Mouse (Mus musculus): ENCODE results near the gene Kcnab3.
A peak's percentile ranks its signal among the peaks of the same experiment; 100 is the strongest.

Kcnab3 gene

DNA sequence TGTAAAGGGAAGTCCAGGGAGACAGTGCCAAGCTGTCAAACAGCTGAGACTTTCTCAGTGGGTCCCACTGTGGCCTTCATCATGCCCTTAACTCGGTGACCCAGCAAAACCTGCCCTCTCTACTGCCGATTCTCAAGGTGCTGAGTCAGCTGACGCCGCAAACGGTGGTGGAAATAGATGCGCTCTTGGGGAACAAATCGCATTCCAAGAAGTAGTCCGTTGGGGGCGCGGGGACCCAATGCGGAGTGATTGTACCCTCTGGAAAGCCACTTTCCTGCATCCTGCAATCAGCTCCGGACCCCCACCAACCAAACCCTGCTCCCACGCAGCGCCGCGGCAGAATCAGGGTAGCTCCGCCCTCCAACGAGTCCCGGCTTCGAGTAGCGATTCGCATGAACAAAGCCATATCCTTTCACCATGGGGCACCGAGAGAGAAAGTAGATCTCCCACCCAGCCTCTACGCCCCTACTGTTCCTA, 5.9 kb downstream of the Kcnab3 start:
- DNase-seq (ENCODE audit: low spot score) = peak; percentile 62

DNA sequence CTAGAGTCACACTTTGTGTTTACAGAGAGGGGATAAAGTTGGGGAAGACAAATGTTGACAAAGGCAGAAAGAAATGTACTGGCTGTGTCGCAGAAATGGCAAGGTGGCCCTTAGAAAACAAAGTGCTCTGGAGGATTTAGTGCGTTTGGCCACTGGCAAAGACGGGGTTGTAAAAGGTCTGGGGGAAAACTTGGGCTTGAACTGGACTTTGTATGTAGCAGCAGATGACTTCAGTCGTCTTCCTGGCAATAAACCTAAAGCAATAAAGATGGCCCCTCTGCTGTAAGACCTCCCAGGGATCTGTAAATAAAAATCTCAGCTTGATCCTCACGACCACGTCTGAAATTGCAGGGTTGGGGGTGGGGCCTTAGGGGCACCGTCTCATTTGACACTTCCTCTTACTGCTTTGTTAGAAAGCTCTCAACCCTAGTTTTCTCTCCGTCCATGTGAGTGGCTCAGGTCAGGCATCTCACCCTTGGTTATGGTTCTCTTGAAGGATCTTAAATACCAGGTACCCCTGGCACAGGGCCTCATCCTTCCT, 6.7 kb downstream of the Kcnab3 start:
- DNase-seq (ENCODE audit: low spot score) = no peak

DNA sequence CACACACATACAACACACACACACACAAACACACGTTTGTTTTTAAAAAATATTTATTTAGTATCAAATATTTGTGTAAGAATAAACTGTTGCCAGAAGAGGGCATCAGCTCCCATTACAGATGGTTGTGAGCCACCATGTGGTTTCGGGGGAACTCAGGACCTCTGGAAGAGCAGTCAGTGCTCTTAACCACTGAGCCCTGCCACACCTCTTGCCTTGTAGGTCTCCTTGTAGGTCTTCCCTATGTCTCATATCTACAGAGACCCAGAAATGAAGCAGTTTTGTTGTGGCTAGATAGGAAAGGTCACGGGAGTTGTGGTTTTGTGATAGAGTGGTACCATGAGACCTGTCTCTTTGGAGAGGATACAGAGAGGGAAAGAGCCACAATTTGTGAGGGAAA, 7.9 kb downstream of the Kcnab3 start:
- DNase-seq (ENCODE audit: low spot score) = no peak

DNA sequence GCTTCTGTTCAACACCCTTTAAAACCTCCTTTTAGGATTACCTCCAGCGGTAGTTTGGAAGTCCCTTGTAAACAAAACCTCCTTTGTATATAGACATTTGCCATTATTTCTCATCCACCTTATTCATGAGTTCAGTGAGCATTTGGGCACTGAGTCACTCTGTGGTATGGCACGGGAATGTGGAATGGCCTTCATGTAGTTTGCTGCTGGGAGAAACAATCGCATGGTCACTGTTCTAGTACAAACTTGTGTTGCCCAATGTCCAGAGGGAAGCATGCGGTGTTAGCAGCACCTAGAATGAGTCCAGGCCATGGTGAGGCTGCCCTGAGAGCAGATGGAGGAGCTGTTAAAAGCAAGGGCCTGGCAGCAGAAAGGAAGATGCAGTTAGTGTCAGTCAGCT, 8.7 kb downstream of the Kcnab3 start:
- DNase-seq (ENCODE audit: low spot score) = no peak

DNA sequence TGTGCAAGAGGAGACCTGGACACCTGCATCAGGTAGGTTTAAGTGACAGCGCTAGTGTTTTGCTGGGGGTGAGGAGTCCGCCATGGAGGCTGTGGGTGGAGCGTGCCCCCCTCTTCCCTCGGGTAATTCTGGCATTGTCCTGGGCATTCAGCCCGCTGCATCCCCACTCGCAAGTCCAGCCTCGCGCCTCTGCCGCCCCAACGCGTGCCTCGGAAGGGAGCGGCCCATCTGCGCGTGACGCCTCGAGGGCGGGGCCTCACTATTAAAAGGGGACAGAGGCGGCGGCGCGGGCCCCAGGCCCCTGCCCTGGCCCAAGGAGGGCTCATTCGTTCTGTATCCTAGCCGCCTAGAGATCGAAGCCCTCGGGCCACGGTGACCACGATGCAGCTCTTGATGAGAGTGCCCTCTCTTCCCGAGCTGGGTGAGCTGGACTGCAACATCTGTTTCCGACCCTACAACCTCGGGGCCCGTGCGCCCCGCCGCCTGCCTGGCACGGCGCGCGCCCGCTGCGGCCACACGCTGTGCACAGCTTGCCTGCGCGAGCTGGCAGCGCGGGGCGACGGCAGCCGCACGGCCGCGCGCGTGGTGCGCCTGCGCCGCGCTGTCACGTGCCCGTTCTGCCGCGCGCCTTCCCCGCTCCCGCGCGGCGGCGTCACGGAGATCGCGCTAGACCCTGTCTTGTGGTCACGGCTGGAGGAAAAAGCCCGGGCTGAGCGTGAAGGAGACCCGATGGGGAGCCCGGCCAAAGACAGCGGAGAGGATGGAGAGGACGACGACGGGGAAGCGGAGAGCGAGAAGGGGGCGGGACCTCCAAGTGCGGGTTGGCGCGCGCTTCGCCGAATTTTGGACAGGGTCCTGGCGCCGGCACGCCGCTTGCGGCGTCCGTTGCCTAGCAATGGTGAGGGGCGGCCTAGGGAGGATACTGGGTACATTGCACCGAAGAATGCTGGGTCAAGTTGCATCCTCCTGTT, 14.4 kb downstream of the Kcnab3 start, which contains the start of gene Rnf227:
Rnf227 (plus strand) TSS at position 301 of the 971 bp plus-strand sequence.
- peak; percentile 47 for DNase-seq (ENCODE audit: low spot score)

DNA sequence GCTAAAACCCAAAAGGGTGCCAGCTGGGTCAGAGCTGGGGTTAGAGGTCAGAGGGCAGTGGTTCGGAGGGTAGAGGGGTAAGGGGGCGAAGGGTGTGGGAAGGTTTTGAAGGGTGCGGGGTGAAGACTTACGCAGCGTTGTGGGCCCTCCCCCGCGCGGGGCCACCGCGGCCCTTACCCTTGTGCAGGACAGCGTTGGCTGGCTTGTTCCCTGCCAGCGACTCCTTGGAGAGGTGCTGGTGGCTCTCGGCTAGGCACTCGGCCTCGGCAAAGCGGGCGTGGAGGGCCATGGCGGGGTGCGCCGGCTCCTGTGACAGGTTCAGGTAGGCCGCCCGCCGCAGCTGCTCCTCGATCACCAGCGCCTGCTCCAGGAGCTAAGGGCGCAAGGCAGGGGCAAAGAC, 20.4 kb downstream of the Kcnab3 start:
- DNase-seq (ENCODE audit: low spot score) = no peak

DNA sequence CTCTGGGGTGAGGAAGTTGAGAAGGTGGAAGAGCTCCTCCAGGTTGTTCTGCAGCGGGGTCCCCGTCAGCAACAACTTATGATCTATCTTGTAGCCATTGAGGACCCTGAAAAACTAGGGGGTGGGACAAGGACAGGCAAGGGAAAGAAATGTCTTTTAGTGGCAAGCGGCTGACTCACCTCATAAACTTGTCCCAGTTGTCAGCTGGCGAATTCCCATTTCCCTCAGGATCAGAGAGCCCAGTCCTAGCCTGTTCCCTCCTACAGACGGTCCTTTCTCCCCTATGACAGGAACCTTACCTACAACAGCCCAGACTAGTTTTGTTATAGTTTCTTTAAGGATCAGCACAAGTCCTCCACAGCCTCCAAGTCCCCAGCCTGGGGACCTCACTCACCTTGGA, 30.5 kb downstream of the Kcnab3 start:
- no peak for DNase-seq (ENCODE audit: low spot score)

DNA sequence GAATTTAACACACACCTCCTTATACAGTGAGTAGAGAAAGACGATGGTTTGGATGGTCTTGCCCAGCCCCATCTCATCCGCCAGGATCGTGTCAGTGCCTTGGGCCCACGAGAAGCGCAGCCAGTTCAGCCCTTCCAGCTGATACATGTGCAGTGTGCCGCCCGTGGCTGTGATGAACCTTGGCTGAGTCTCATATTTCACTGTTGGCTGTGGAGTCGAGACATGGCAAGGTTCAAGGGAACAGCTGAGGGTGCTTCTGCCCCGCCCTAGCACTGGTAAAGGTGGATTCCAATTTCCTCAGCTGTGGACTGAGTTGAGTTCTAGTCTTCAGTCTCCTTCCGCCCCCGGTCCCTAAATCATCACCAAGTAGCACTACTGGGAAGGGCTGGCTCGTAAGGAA, 31.6 kb downstream of the Kcnab3 start:
- DNase-seq (ENCODE audit: low spot score) = no peak

DNA sequence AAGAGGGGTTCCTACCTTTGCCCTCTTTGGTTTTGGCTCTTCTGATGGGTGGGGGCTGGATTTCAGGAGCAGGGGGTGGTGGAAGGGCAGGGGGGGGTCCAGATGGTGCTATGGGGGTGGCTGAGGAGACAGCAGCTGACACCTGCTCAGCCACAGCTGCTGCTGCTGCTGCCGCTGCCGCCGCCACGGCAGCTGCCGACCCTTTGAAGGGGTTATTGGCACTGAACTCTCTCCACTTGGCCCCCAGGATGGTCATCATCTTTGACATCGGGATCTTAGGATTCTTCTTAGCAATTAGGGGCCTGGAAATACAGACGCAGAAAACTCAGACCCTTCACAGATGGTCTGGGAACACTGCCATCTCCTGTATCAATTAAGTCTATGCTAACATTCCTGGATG, 36.0 kb downstream of the Kcnab3 start:
- no peak for DNase-seq (ENCODE audit: low spot score)

DNA sequence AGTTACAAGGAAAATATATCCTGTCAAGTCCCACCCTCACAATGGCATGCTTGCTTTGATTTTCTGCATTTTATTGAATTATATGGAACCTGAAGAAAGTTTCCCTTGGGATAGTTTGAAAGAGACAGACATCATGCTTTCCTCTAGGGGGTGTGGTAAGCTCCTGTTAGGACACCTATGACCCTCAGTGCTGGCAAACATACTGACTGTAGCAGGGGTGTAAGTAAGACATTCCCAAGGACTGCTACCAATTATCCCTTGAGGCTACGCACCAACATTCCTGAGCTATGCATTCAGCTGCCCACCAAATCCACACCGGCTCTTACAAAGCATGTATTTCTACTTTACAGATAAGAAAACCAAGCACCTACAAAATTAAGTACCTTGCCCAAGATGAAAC, 36.4 kb downstream of the Kcnab3 start:
- no peak for DNase-seq (ENCODE audit: low spot score)

DNA sequence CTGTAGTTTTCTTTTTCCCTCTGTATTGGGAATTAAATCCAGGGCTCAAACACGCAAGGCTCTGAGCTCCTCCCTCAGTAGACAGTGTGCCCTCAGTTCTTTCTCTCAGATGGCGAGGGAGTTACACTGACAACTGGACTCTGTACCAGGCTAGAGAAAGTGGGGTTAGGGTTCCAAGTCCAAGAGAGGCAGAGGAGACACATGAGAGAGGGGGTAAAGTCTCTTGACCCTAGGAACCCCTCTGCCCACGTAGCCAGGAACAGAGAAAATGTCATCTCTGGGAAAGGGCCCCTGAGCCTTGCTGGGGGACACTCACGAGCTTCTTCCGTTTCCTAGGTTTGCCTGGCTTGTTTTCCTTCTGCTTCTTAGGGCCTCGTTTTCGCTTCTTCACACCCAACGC, 38.3 kb downstream of the Kcnab3 start:
- DNase-seq (ENCODE audit: low spot score) = no peak

DNA sequence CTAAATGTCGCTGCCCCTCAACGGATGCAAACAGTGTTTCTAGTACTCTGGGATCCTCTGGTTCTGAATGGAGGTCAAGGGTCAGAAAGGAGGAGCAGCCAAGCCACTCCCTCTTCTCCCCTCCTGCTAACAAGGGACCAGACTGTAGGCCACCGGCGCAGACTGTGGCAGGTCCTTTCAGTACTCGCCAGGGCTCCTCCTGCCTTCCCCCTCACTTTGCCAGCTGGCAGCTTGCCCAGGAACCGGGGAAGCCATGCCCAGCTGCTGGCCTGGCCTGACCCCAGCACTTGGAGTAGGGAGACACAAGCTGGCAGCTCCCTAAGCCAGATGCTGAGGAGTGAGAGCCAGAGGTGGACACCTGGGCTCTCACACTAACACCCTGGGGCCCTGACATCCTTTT, 38.9 kb downstream of the Kcnab3 start:
- peak; percentile 96 for DNase-seq (ENCODE audit: low spot score)

DNA sequence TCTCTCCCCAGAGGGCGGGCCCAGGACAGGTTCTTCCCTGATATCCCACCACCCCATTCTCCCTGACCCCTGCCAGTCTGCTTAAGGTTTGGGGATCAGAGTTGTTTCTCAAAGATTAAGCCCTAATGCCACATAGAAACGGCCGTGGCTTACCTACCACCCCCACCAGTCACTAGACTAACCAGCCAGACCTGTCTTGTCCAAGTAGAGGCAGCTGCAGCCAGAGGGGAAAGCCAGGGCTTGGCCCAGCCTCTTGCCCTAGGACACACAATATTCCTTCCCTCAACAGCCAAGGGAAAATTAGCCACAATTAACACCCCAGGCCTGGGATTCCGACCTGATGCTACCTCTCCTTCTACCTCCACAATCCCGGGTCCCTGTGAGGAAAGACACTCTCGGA, 39.7 kb downstream of the Kcnab3 start:
- no peak for DNase-seq (ENCODE audit: low spot score)

DNA sequence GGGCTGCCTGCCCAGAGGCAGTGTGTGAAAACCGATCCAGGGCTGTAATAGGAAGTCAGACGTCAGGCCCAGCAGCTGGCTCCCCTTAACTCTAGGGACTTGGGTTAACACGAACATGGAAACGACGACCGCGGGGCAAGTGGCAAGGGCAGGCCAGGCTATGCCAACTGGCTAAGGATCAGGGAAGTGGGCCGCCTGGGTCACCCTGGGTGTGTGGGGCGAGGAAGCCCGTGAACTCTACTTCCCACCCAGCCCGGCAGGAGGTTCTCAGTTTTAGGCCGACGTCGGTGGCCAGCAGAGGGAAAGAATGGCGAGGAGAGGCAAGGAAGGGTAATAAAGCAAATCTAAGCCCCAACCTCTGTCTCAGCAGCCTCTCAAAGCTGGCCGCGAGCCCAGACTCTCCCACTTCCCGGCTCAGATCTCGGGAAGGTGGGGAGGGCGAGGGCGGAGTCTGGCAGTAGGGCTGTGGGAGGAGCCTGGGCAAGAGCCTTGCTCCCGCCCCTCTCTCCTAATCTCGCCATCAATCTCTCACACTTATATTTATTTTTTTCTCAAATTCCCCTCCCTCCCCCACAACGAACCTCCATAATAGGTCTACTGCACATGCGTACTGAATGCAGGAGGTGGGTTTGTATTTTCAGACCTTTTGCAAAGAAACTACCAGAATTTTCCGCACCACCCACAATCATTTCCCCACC, 40.2 kb downstream of the Kcnab3 start:
- peak; percentile 95 for DNase-seq (ENCODE audit: low spot score)

DNA sequence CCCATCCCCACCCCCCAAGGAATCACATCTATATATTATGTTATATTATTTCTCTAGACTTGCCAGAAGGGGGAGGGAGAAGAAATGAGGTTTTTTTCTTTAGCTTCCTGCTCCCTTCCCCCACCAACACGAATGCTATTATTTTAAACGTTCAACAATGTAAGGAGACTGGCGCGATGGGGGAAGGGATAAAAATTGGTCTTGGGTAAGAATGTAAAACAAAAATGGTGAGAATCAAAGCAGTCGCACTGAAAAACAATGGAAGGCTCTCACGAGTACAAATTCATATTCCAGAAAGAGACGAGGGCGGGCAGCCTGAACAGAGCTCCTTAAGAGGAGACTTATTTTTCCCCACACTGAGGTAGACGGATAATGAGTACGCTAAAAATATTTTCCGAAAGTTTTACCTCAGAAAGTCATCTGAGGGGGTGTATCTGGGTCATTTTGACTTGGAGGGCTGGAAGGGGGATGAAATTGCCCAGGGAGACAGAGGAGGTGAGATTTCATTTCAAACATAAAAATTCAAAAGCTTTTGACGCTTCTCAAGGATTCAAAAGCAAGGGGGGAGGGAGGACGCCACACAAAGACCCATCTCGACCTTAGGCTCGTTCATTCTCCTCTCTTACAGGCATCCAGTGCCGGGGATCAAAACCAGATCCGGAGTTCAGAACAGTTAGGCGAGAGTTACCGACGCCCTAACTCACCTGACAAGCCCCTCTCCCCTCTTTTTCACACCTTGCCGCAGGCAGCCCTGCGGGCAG, 41.0 kb downstream of the Kcnab3 start:
- no peak for DNase-seq (ENCODE audit: low spot score)

DNA sequence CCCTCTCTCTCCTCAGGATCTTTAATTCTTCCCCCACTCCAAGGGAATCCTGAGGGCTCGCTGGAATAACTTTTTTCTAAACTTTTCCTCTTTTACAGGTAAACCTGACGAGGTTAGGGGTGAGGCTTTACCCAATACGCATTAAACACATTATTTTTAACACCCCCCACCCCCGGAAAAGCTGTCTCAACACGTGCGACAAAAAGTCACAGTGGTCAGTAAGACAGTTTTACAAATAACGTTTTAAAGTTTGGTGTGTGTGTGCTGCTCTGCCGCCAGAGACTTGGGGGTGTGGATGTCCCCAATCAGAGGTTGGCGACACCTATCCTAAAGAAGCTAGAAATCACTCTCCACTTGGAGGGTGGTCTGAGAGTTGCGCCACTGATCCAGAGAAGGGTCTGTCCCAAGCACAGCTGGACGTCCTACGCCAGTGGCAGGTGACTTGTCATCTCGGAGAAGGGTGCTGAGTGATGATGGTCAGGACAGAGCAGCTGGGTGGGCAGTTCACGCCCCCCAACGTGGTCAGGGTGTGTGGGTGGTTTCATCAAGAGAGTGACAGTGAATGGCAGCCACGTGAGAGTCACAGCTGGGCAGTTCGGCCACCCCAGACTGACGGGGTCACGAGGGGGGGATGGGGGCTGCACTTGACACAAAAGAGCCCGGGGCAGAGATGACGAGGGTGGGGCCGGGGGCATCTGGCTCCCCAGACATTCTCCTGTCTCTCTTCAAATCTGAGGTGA, 41.7 kb downstream of the Kcnab3 start:
- DNase-seq (ENCODE audit: low spot score) = no peak

DNA sequence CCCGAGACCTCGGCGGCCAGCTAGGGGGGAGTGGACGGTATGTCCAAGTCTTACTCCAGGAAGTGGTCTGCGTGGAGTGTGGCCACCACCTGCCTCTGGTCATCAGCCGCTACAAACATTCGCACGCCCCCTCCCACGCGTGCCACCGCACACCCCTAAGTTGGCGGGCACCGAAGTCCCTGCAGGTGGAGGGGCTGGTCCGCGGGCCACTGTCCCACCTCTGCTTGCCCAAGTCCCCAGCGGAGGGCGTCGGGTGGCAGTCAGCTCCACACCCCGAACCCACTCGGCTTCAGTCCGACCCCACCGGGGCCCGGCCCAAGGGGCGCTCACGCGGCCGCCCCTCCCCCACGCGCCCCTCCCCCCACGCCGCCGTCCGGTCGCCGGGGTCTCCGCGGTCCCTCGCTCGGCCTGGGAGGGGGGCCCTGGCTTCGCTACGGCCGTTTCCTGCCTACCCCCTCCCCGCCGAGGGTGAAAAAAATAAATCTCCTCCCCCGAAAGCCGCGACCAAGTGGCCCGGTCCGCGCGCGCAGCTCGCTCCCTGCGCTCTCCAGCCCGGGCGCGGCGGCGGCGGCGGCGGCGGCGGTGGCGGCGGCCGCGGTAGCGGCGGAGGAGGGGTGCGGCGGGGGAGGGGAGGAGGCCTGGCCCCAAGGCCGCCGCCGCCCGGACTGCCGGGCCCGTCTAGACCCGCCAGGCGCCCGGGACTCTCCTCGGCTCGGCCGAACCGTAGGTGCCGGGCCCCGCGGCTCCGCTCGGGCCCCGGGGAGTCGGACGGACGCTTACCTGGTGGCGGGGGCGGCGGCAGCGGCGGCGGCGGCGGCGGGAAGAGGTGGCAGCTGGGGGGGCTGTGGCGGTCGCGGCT, 42.5 kb downstream of the Kcnab3 start:
- DNase-seq (ENCODE audit: low spot score) = no peak

DNA sequence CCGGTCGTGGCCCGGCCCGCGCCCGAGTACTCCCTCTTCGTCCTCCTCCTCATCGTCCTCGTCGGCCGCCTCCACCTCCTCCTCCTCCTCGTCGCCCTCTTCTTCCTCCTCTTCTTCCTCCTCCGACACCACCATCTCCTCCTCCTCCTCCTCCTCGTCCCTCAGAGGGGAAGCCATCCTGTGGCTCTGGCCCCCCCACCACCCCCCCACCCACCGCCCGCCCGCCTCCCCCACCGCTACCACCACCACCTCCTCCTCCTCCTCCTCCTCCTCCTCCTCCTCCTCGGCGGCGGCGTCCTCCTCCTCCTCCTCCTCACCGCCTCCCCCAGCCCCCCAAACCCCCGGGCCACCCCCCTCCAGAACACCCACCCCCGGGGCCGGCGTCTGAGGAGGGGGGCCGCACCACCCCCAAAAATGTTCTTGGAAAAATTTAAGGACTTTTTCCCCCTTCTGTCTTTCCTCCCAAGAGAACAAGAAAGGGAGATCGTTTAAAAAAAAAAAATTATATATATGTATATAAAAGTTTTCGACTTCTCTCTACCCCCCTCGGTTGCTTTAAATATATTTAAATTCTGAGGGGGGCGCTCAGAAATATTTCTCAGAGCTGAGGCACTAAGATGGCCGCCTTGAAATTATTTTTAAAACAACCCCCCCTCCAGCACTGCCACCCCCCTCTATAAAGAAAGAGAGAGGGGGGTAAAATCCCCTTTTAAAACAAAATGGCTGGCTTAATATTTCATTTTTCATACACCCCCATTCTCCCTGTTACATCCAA, 43.3 kb downstream of the Kcnab3 start, which contains the start of gene Chd3:
Chd3 (minus strand) TSS at position 192 of the 775 bp plus-strand sequence.
- no peak for DNase-seq (ENCODE audit: low spot score)

DNA sequence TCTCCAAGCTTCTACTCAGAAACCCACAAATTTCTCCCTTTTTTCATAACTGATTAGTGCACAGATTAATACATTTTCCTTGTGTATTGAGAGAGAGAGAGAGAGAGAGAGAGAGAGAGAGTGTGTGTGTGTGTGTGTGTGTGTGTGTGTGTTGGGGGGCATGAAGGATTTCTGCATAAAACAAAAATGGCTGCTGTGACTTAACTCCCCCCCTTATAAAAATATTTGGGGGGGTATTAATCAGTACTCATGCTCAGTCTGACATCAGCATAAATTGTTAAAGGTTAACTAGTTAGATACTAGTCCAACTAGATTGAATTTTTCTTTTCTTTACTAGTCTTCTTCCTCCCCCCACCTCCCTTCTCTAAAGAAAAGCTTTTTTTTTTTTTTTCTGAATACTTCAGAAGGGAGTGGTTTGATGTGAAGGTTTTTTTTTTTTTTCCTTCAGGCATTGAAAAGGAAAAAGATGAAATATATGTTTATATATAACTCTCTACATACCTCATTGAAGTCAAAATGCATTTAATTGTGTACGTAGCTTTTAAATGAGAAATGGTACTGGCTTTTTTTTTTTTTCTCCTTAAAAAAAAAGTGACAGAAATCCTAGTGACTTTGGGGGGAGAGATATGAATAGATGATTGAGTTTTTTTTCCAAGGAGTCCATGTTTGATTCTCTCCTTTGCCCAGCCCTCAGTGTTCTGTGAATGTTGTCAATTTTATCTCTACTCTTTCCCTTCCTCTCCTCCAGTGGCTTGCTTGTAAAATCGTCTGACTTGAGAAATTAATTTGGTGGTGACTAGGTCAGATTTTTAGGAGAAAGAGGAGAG, 44.1 kb downstream of the Kcnab3 start:
- no peak for DNase-seq (ENCODE audit: low spot score)
